Mouse (Mus musculus) embryonic facial prominence, embryonic 13.5 days (tissue): Measurements from ENCODE around the gene Eif5a. TPM values are rescaled to one million over a fixed set of nuclear protein-coding genes. Genes with fewer than 3 reads are reported as not detected.

Experiments
- ATAC-seq: fragments of 200-750 bp; cut with Nextera tagmentation; 2 replicates; pipeline ENCODE4 v1.8.0; 2017; ENCODE audit warnings: low read depth; ENCODE audit not compliant: insufficient number of reproducible peaks, insufficient read depth, low FRiP score, low TSS enrichment
- H3K27ac ChIP-seq: fragments of 300-500 bp; sonication (generic); 2 replicates; pipeline ENCODE4 v1.5.1; 2015; ENCODE audit warnings: moderate library complexity, mild to moderate bottlenecking, inconsistent platforms
- H3K27me3 ChIP-seq: fragments of 300-500 bp; sonication (generic); 2 replicates; pipeline ENCODE4 v1.6.1; 2015; ENCODE audit warnings: mild to moderate bottlenecking, inconsistent platforms
- H3K36me3 ChIP-seq: fragments of 300-500 bp; sonication (generic); 2 replicates; pipeline ENCODE4 v1.6.1; 2015; ENCODE audit warnings: mild to moderate bottlenecking, inconsistent platforms
- H3K4me1 ChIP-seq: fragments of 300-500 bp; sonication (generic); 2 replicates; pipeline ENCODE4 v1.6.1; 2015; ENCODE audit warnings: inconsistent platforms
- H3K4me2 ChIP-seq: fragments of 300-500 bp; sonication (generic); 2 replicates; pipeline ENCODE4 v1.6.1; 2015; ENCODE audit warnings: moderate library complexity, mild to moderate bottlenecking, inconsistent platforms
- H3K4me3 ChIP-seq: fragments of 300-500 bp; sonication (generic); 2 replicates; pipeline ENCODE4 v1.5.1; 2015; ENCODE audit warnings: mild to moderate bottlenecking, inconsistent platforms
- H3K9ac ChIP-seq: fragments of 300-500 bp; sonication (generic); 2 replicates; pipeline ENCODE4 v1.6.1; 2015; ENCODE audit warnings: mild to moderate bottlenecking, inconsistent platforms
- H3K9me3 ChIP-seq: fragments of 300-500 bp; sonication (generic); 2 replicates; pipeline ENCODE4 v1.6.1; 2016; ENCODE audit warnings: inconsistent platforms
- WGBS: fragments of 180-500 bp; shearing (Covaris S2); methylation state at CpG from one replicate; pipeline ENCODE4 v1.1.7; 2015; ENCODE audit warnings: mixed read lengths; 5-methylcytosine and 5-hydroxymethylcytosine counted together
- polyA plus RNA-seq: library from polyadenylated mRNA; unstranded; fragments of >200 nt; fragmentation: Nextera tagmentation; extraction: Ambion mirVana; gene quantifications from 2 replicates; pipeline ENCODE4 v1.2.1, GENCODE M21; 2015

The Eif5a gene
- polyA plus RNA-seq, 1 experiment from 2014 or later, result 1,689 TPM

DNA sequence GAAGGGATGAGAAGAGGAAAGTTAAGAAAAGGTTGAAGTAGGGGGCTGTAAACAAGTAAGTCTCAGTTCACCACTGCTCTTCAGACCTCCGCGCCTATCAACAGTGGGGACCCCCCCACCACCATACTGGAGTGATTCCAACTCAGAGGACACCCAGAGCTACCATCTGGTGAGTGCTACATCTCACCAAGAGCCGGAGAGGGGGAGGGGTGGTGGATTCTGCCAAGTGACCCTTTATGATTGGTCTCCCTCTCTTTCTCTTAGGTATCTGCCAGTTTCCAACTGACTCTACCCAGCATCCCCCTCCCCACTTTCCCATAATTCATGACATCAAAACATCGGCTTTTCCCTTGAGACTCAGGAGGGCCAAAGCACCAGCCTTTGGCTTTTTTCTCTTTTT, 19.2 kb upstream of the Eif5a start:
- no peak overlapping the region for H3K27ac ChIP-seq

DNA sequence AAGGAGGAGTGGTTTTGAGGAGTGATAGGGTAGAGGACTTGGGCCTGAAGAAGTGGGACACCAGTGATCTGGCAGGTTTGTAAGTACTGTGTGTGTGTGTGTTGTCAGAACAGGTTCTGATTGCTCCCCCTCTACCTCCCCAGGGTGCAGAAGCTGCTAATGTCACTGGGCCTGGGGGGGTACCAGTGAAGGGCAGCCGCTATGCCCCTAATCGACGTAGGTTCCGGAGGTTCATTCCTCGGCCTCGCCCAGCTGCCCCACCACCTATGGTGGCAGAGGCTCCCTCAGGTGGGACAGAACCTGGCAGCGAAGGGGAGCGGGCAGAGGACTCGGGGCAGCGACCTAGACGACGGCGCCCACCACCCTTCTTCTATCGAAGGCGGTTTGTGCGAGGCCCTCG, 18.0 kb upstream of the Eif5a start:
- no peak overlapping the region for H3K27ac ChIP-seq
- peaks cover 29% of the 10 kb centered on the region for H3K36me3 ChIP-seq
- H3K4me2 ChIP-seq, result no peak overlapping the region
- H3K9me3 ChIP-seq, result no peaks in the 10 kb centered on the region
- peaks cover 20% of the 10 kb centered on the region for H3K27me3 ChIP-seq
- ATAC-seq, result no peak
- no peak overlapping the region for H3K4me3 ChIP-seq
- H3K9ac ChIP-seq, result no peak overlapping the region
- H3K4me1 ChIP-seq, result peaks cover 29% of the 10 kb centered on the region
- 90% methylated on average over 17 of the region's 17 CpGs for WGBS

More for the DNA sequence above, 19.2 kb upstream of the Eif5a start:
- no peak for ATAC-seq
- H3K27me3 ChIP-seq, result peaks cover 20% of the 10 kb centered on the region
- H3K4me2 ChIP-seq, result no peak overlapping the region
- peaks cover 41% of the 10 kb centered on the region for H3K36me3 ChIP-seq
- no peaks in the 10 kb centered on the region for H3K9me3 ChIP-seq
- no peak overlapping the region for H3K9ac ChIP-seq
- H3K4me3 ChIP-seq, result no peak overlapping the region
- 84% methylated on average over 4 of the region's 4 CpGs for WGBS
- peaks cover 37% of the 10 kb centered on the region for H3K4me1 ChIP-seq

DNA sequence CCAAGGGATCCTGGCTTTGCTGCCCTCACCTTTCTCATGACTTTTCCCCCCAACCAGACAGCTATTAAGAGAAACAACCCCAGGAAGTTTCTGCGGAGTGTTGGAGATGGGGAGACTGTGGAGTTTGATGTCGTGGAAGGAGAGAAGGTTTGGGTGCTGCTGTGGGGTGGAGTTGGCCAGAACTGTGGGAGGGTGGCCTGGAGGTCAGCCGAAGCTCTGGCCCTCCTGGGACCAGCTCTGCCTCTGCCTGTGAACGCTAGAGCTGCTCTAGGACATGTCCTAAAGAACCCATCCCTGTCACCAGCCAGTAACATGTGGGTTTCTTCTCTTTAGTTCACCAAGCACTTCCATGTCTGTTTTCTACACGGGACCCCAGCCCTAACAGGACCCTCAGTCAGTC, 17.4 kb upstream of the Eif5a start:
- Histone ChIP-seq H3K9ac (no peak overlapping the region), H3K9me3 (no peaks in the 10 kb centered on the region), H3K36me3 (peaks cover 23% of the 10 kb centered on the region), H3K4me1 (peaks cover 34% of the 10 kb centered on the region), H3K27me3 (peaks cover 20% of the 10 kb centered on the region), H3K4me2 (no peak overlapping the region), H3K27ac (no peak overlapping the region), H3K4me3 (no peak overlapping the region)
- 60% methylated on average over 5 of the region's 5 CpGs for WGBS
- no peak for ATAC-seq

DNA sequence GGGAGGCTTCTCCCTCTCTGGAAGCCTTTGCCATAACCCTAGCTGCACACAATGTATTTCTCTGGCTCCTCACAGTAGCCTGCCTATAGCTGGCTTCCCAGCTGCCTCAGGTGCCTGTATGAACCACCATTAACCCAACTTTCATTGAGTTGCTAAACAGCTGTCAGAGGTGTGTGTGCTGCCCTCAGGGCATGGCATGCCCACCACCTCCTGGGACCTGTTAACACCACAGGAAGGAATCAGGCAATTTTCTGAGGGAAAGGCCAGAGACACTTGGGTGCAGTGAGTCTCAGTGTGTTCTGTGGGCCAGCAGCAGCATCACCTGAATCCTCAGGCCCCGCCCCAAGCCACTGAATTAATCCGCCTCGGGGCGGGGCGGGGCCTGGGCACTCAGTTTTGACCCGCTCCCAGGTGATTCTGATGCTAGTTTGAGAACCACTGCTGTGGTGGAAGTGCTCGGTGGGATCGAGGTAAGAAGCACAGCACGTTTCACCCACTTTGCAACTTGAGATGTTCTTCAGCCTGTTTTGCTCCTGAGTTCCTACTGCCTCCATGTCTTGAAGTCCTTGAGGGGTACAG, 16.7 kb upstream of the Eif5a start:
- peaks cover 20% of the 10 kb centered on the region for H3K27me3 ChIP-seq
- 19% methylated on average over 9 of the region's 9 CpGs for WGBS
- 0 out of 2 replicates have a peak overlapping the region, but pooled peaks have one; percentile 22 for H3K9ac ChIP-seq
- H3K9me3 ChIP-seq, result no peaks in the 10 kb centered on the region
- ATAC-seq, result no peak
- 0 out of 2 replicates have a peak overlapping the region, but pooled peaks have one; percentile 5 for H3K27ac ChIP-seq
- no peak overlapping the region for H3K4me3 ChIP-seq
- H3K4me1 ChIP-seq, result peaks cover 37% of the 10 kb centered on the region
- H3K4me2 ChIP-seq, result no peak overlapping the region
- peaks cover 16% of the 10 kb centered on the region for H3K36me3 ChIP-seq

DNA sequence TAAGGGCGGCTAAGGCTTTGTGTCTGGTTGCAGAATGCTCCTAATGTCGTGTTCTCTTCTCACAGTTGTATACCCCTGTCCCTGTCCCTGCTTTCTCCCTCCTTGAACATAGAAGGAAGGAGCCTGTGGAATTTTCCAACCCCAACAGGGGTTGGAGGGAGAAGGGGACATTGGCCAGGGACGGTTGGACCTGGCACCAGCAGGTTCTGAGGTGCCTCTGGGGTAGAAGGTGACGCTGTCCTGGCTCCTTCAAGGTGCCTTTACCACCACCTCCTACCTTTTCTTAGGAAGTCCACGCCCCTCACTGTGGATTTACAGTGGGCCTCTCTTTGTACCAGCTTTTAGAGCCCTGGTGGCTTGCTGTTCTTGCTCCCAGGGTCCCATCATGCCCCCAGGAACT, 16.1 kb upstream of the Eif5a start:
- H3K9me3 ChIP-seq, result no peaks in the 10 kb centered on the region
- H3K36me3 ChIP-seq, result peaks cover 10% of the 10 kb centered on the region
- no peak overlapping the region for H3K4me3 ChIP-seq
- peaks cover 37% of the 10 kb centered on the region for H3K4me1 ChIP-seq
- no peak overlapping the region; the same call in 1 of the 2 replicates for H3K27ac ChIP-seq
- H3K27me3 ChIP-seq, result peaks cover 20% of the 10 kb centered on the region
- ATAC-seq, result no peak
- 0 out of 2 replicates have a peak overlapping the region, but pooled peaks have one; percentile 52 for H3K9ac ChIP-seq
- WGBS, result 60% methylated on average over 5 of the region's 5 CpGs
- 0 out of 2 replicates have a peak overlapping the region, but pooled peaks have one; percentile 100 for H3K4me2 ChIP-seq

DNA sequence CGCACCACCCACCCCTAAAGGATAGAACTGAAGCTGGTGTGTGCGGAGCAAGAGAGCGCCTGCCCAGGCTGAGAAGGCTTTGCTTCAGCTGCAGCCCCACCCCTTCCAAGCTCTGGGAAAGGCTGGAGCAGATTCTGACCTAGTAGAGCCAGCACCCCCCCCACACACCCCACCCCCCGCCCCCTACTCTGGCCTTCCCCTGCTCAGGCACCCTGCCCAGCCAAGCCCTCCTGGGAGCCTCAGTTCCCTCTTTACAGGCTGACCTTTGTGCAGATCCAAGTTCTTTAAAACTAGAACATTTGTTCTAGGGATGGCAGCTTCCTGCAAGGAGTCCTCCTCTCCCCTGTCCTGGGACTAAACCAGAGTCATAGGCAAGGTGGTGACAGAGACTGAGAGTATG, 15.6 kb upstream of the Eif5a start:
- Histone ChIP-seq H3K27me3 (peaks cover 20% of the 10 kb centered on the region), H3K36me3 (peaks cover 5% of the 10 kb centered on the region), H3K4me1 (peaks cover 37% of the 10 kb centered on the region), H3K4me2 (peak overlapping the region; percentile 100), H3K4me3 (0 out of 2 replicates have a peak overlapping the region, but pooled peaks have one; percentile 58), H3K9me3 (no peaks in the 10 kb centered on the region), H3K27ac (no peak overlapping the region; the same call in 1 of the 2 replicates), H3K9ac (peak overlapping the region; percentile 52)
- no peak for ATAC-seq
- WGBS, result 18% methylated on average over 4 of the region's 4 CpGs

DNA sequence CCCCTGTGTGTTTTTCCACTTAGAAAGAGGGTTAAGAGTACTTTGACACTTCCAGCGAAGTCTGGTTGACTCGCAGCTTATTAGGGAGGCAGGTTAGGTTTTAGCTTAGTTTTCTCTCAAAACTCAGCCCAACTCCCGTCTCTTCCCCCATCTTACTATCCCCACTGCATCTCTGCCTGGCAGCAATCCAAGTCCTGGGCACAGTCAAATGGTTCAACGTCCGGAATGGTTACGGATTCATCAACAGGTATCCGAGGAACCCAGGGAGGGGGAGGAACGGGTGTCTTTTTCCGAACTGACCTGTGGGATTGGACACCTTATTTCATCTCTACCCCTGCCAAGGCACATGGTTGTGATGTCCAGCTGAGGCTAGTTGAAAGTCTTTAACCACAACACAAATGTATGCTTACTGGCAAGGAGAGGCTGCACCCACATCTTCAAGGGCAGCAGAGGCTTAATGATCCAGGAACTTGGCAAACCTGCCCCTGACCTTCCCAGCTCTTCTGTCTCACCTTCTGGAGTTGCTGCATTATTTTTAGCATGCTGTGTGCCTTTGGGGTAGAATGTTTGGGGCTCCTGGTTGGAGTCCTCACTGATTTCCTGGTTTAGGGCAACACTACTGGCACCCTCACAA, 15.1 kb upstream of the Eif5a start:
- no peak for ATAC-seq
- Histone ChIP-seq H3K9me3 (no peaks in the 10 kb centered on the region), H3K9ac (peak overlapping the region; percentile 52), H3K4me2 (peak overlapping the region; percentile 100), H3K27me3 (peaks cover 20% of the 10 kb centered on the region), H3K4me1 (peaks cover 37% of the 10 kb centered on the region), H3K4me3 (peak overlapping the region; percentile 58), H3K27ac (no peak overlapping the region), H3K36me3 (no peaks in the 10 kb centered on the region)
- 40% methylated on average over 9 of the region's 9 CpGs for WGBS

DNA sequence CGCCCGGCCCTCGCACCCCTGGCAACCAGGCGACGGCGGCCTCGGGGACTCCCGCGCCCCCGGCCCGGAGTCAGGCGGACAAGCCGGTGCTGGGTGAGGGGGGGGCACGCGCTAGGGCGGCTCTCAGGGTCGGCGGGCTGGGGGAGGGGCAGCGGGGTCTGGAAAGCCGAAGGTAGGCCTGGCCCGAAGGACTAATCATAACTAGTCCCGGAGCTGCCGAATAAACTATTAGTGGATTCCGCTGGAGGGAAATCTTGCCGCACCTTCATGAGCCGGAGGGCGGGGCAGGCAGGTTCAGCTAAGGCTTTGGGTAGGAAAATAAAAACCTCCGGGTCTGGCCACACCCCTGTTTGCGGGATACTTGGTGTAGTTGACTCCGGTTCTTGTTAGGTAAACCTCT, 14.4 kb upstream of the Eif5a start:
- Histone ChIP-seq H3K9me3 (no peaks in the 10 kb centered on the region), H3K27ac (no peak overlapping the region), H3K4me1 (peaks cover 37% of the 10 kb centered on the region), H3K9ac (peak overlapping the region; percentile 80), H3K4me2 (peak overlapping the region; percentile 100), H3K4me3 (peak overlapping the region; percentile 58), H3K27me3 (peaks cover 20% of the 10 kb centered on the region), H3K36me3 (no peaks in the 10 kb centered on the region)
- ATAC-seq, result no peak
- 3% methylated on average over 30 of the region's 30 CpGs for WGBS

DNA sequence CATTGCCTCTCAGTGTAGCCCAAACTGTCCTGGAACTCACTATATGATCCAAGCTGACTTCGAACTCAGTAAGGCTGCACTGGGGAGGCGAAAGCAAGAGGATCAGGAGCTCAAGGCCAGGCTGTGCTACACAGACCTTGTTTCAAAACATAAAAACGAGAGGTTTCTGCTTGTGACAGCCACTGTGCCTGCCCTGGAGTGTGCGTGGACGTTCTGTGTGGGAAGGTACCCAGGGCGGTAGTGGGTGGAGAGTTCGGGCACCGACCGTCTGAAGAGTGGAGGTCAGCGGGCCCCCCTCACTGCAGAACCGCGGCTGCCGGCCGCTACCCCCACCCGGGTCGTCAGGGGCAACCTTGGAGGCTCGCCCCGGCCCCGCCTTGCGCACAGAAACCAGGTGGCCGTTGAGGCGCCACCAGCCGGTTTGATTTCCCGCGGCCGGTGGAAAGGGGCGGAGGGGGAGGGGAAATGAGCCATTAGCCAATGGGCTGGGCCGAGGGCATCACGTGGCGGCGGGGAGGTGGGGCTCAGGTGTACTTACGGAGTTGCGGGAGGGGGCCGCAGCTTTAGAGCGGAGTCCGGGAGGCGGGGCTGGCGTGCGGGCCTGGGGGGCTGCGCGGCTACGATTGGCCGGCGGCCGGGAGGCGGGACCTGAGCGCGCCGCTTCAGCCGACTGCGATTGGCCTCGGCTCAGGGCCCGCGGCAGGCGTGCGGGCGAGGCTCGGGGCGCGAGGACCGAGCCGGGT, 13.6 kb upstream of the Eif5a start, which contains the start of gene Ybx2:
Ybx2 (plus strand) TSS at position 660 of the 743 bp plus-strand sequence.
- H3K27me3 ChIP-seq, result peaks cover 20% of the 10 kb centered on the region
- peak within 1 kb of the TSS; percentile 80 for H3K9ac ChIP-seq
- H3K4me1 ChIP-seq, result peaks cover 37% of the 10 kb centered on the region
- no peaks in the 10 kb centered on the region for H3K9me3 ChIP-seq
- H3K27ac ChIP-seq, result no peak within 1 kb of the TSS; the same call in 1 of the 2 replicates
- peak within 1 kb of the TSS; percentile 100 for H3K4me2 ChIP-seq
- peak within 1 kb of the TSS; percentile 58 for H3K4me3 ChIP-seq
- peak; percentile 83 for ATAC-seq
- 2% methylated on average over 55 of the region's 62 CpGs for WGBS
- no peaks in the 10 kb centered on the region for H3K36me3 ChIP-seq

DNA sequence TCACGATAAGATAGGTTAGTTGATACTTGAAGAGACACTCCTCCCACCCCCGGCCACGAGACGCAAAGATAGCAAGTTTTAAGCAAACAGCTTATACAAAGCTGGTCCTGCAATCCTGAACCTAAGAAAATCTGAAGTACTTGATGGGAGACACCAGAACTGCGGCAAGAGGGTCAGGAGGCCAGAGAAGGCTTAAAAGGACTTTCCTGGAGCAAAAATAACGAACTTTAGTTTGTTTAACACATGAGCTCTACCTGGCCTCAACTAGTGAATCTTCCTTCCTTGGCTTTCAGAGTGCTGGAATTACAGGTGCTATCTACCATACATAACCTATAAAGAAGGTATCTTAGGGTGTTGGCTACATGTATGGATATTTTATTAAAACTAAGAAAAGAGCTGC, 12.9 kb upstream of the Eif5a start:
- no peak overlapping the region for H3K9ac ChIP-seq
- 16% methylated on average over 6 of the region's 6 CpGs for WGBS
- no peak overlapping the region for H3K27ac ChIP-seq
- no peaks in the 10 kb centered on the region for H3K9me3 ChIP-seq
- H3K36me3 ChIP-seq, result no peaks in the 10 kb centered on the region
- ATAC-seq, result no peak
- peak overlapping the region; percentile 56 for H3K4me2 ChIP-seq
- peaks cover 37% of the 10 kb centered on the region for H3K4me1 ChIP-seq
- H3K4me3 ChIP-seq, result peak overlapping the region; percentile 58; the same call in 1 of the 2 replicates
- peaks cover 20% of the 10 kb centered on the region for H3K27me3 ChIP-seq

DNA sequence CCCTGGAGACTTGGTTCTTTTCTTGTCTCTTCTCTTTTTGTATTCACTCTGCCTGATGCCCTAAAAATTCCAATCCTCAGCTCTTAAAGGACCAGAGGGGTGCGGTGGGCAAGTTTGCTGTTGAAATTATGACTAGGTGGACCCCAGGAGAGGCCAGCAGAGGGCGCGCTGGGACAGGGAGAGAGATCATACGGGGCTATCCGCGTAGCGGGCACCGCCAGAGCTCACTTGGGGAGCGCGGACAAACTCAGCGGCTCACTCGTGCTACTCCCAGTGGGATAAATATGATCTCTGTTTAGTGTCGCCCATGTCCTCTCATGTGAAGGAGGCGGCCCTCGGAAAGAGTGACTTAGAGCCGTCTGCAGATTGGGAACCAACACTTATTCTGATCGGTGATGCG, 12.4 kb upstream of the Eif5a start:
- Histone ChIP-seq H3K4me1 (peaks cover 37% of the 10 kb centered on the region), H3K9ac (peak overlapping the region; percentile 61; the same call in 1 of the 2 replicates), H3K4me3 (peak overlapping the region; percentile 27), H3K27ac (no peak overlapping the region), H3K27me3 (peaks cover 20% of the 10 kb centered on the region), H3K36me3 (no peaks in the 10 kb centered on the region), H3K9me3 (no peaks in the 10 kb centered on the region), H3K4me2 (peak overlapping the region; percentile 56)
- ATAC-seq, result 0 out of 2 replicates have a peak, but pooled peaks have one; percentile 57
- under 1% methylated on average over 18 of the region's 18 CpGs for WGBS
